Mouse (Mus musculus): Measurements from ENCODE around the gene March10. TPM values are rescaled to one million over a fixed set of nuclear protein-coding genes. Genes with fewer than 3 reads are reported as not detected.

The March10 gene
- polyA plus RNA-seq, 1 experiment from 2014 or later, result 0.31 TPM

- ATAC-seq (replicated peaks; ENCODE audit: insufficient number of reproducible peaks, low FRiP score, low TSS enrichment, low read depth) (no peak), DNase-seq (ENCODE audit: low spot score) (no peak)
- no peak overlapping the region for H3K27ac ChIP-seq (replicated peaks; ENCODE audit: low read depth, low read length)
- H3K27me3 ChIP-seq (ENCODE audit: control insufficient read depth, insufficient read depth, low read length), result no peaks in the 10 kb centered on the region
- WGBS, result 77% methylated on average over 5 of the region's 5 CpGs
- H3K9ac ChIP-seq (replicated peaks; ENCODE audit: low read length), result no peak overlapping the region
- H3K9me3 ChIP-seq (replicated peaks; ENCODE audit: control insufficient read depth, low read length), result no peaks in the 10 kb centered on the region
- H3K4me2 ChIP-seq (ENCODE audit: low read depth, low read length), result no peak overlapping the region
- H3K36me3 ChIP-seq (replicated peaks; ENCODE audit: control insufficient read depth, insufficient read depth, low read depth, low read length), result no peaks in the 10 kb centered on the region
- no peaks in the 10 kb centered on the region for H3K4me1 ChIP-seq (ENCODE audit: control insufficient read depth, insufficient read depth, low read length)
- no peak overlapping the region for H3K4me3 ChIP-seq (ENCODE audit: low read depth, low read length)
Measured at GRCm38 (mm10) chr11:105426441-105426840, 30.1 kb downstream of the March10 start.

GRCm38 (mm10) chr11:105424643-105425042 lies 31.9 kb downstream of the March10 start:
- H3K27me3 ChIP-seq (ENCODE audit: control insufficient read depth, insufficient read depth, low read length), result no peaks in the 10 kb centered on the region
- ATAC-seq (replicated peaks; ENCODE audit: insufficient number of reproducible peaks, low FRiP score, low TSS enrichment, low read depth) (no peak), DNase-seq (ENCODE audit: low spot score) (no peak)
- no peaks in the 10 kb centered on the region for H3K36me3 ChIP-seq (replicated peaks; ENCODE audit: control insufficient read depth, insufficient read depth, low read depth, low read length)
- no peak overlapping the region for H3K4me2 ChIP-seq (ENCODE audit: low read depth, low read length)
- no peaks in the 10 kb centered on the region for H3K9me3 ChIP-seq (replicated peaks; ENCODE audit: control insufficient read depth, low read length)
- no peak overlapping the region for H3K27ac ChIP-seq (replicated peaks; ENCODE audit: low read depth, low read length)
- no peak overlapping the region for H3K4me3 ChIP-seq (ENCODE audit: low read depth, low read length)
- no peak overlapping the region for H3K9ac ChIP-seq (replicated peaks; ENCODE audit: low read length)
- no peaks in the 10 kb centered on the region for H3K4me1 ChIP-seq (ENCODE audit: control insufficient read depth, insufficient read depth, low read length)
- WGBS, result 94% methylated on average over 4 of the region's 4 CpGs

GRCm38 (mm10) chr11:105420671-105421450 lies 35.7 kb downstream of the March10 start:
- Histone ChIP-seq H3K9ac (replicated peaks; ENCODE audit: low read length) (no peak overlapping the region), H3K4me1 (ENCODE audit: control insufficient read depth, insufficient read depth, low read length) (no peaks in the 10 kb centered on the region), H3K9me3 (replicated peaks; ENCODE audit: control insufficient read depth, low read length) (no peaks in the 10 kb centered on the region), H3K36me3 (replicated peaks; ENCODE audit: control insufficient read depth, insufficient read depth, low read depth, low read length) (no peaks in the 10 kb centered on the region), H3K27me3 (ENCODE audit: control insufficient read depth, insufficient read depth, low read length) (no peaks in the 10 kb centered on the region), H3K4me2 (ENCODE audit: low read depth, low read length) (no peak overlapping the region), H3K4me3 (ENCODE audit: low read depth, low read length) (no peak overlapping the region), H3K27ac (replicated peaks; ENCODE audit: low read depth, low read length) (no peak overlapping the region)
- no peak for ATAC-seq (replicated peaks; ENCODE audit: insufficient number of reproducible peaks, low FRiP score, low TSS enrichment, low read depth)
- no peak for DNase-seq (ENCODE audit: low spot score)
- WGBS, result 76% methylated on average over 7 of the region's 7 CpGs

- no peak overlapping the region for H3K27ac ChIP-seq (replicated peaks; ENCODE audit: low read depth, low read length)
- 88% methylated on average over 7 of the region's 7 CpGs for WGBS
- no peak for DNase-seq (ENCODE audit: low spot score)
- H3K4me2 ChIP-seq (ENCODE audit: low read depth, low read length), result no peak overlapping the region
- no peaks in the 10 kb centered on the region for H3K4me1 ChIP-seq (ENCODE audit: control insufficient read depth, insufficient read depth, low read length)
- no peak overlapping the region for H3K4me3 ChIP-seq (ENCODE audit: low read depth, low read length)
- no peaks in the 10 kb centered on the region for H3K9me3 ChIP-seq (replicated peaks; ENCODE audit: control insufficient read depth, low read length)
- ATAC-seq (replicated peaks; ENCODE audit: insufficient number of reproducible peaks, low FRiP score, low TSS enrichment, low read depth), result no peak
- H3K9ac ChIP-seq (replicated peaks; ENCODE audit: low read length), result no peak overlapping the region
- H3K36me3 ChIP-seq (replicated peaks; ENCODE audit: control insufficient read depth, insufficient read depth, low read depth, low read length), result no peaks in the 10 kb centered on the region
- H3K27me3 ChIP-seq (ENCODE audit: control insufficient read depth, insufficient read depth, low read length), result no peaks in the 10 kb centered on the region
Measured at GRCm38 (mm10) chr11:105419946-105420345, 36.6 kb downstream of the March10 start.

- DNase-seq (ENCODE audit: low spot score) (no peak), ATAC-seq (replicated peaks; ENCODE audit: insufficient number of reproducible peaks, low FRiP score, low TSS enrichment, low read depth) (no peak)
- 97% methylated on average over 1 of the region's 1 CpGs for WGBS
- Histone ChIP-seq H3K4me3 (ENCODE audit: low read depth, low read length) (no peak overlapping the region), H3K27ac (replicated peaks; ENCODE audit: low read depth, low read length) (no peak overlapping the region), H3K36me3 (replicated peaks; ENCODE audit: control insufficient read depth, insufficient read depth, low read depth, low read length) (no peaks in the 10 kb centered on the region), H3K9me3 (replicated peaks; ENCODE audit: control insufficient read depth, low read length) (no peaks in the 10 kb centered on the region), H3K27me3 (ENCODE audit: control insufficient read depth, insufficient read depth, low read length) (no peaks in the 10 kb centered on the region), H3K4me1 (ENCODE audit: control insufficient read depth, insufficient read depth, low read length) (no peaks in the 10 kb centered on the region), H3K9ac (replicated peaks; ENCODE audit: low read length) (no peak overlapping the region), H3K4me2 (ENCODE audit: low read depth, low read length) (no peak overlapping the region)
Measured at GRCm38 (mm10) chr11:105414009-105414408, 42.5 kb downstream of the March10 start.

- 87% methylated on average over 11 of the region's 11 CpGs for WGBS
- no peak for DNase-seq (ENCODE audit: low spot score)
- Histone ChIP-seq H3K9me3 (replicated peaks; ENCODE audit: control insufficient read depth, low read length) (no peaks in the 10 kb centered on the region), H3K9ac (replicated peaks; ENCODE audit: low read length) (no peak overlapping the region), H3K27ac (replicated peaks; ENCODE audit: low read depth, low read length) (no peak overlapping the region), H3K4me3 (ENCODE audit: low read depth, low read length) (no peak overlapping the region), H3K4me1 (ENCODE audit: control insufficient read depth, insufficient read depth, low read length) (no peaks in the 10 kb centered on the region), H3K4me2 (ENCODE audit: low read depth, low read length) (no peak overlapping the region), H3K27me3 (ENCODE audit: control insufficient read depth, insufficient read depth, low read length) (no peaks in the 10 kb centered on the region), H3K36me3 (replicated peaks; ENCODE audit: control insufficient read depth, insufficient read depth, low read depth, low read length) (no peaks in the 10 kb centered on the region)
- no peak for ATAC-seq (replicated peaks; ENCODE audit: insufficient number of reproducible peaks, low FRiP score, low TSS enrichment, low read depth)
Measured at GRCm38 (mm10) chr11:105409408-105409807, 47.1 kb downstream of the March10 start.

- Histone ChIP-seq H3K9me3 (replicated peaks; ENCODE audit: control insufficient read depth, low read length) (no peaks in the 10 kb centered on the region), H3K27me3 (ENCODE audit: control insufficient read depth, insufficient read depth, low read length) (no peaks in the 10 kb centered on the region)
Measured at GRCm38 (mm10) chr11:105407846-105408441, 48.6 kb downstream of the March10 start.

GRCm38 (mm10) chr11:105402355-105402754 lies 54.2 kb downstream of the March10 start:
- no peaks in the 10 kb centered on the region for H3K36me3 ChIP-seq (replicated peaks; ENCODE audit: control insufficient read depth, insufficient read depth, low read depth, low read length)
- no peak overlapping the region for H3K27ac ChIP-seq (replicated peaks; ENCODE audit: low read depth, low read length)
- H3K27me3 ChIP-seq (ENCODE audit: control insufficient read depth, insufficient read depth, low read length), result no peaks in the 10 kb centered on the region
- no peak overlapping the region for H3K4me2 ChIP-seq (ENCODE audit: low read depth, low read length)
- WGBS, result 56% methylated on average over 9 of the region's 9 CpGs
- peak; percentile 13 for DNase-seq (ENCODE audit: low spot score)
- H3K4me1 ChIP-seq (ENCODE audit: control insufficient read depth, insufficient read depth, low read length), result no peaks in the 10 kb centered on the region
- H3K9ac ChIP-seq (replicated peaks; ENCODE audit: low read length), result no peak overlapping the region
- H3K4me3 ChIP-seq (ENCODE audit: low read depth, low read length), result no peak overlapping the region
- no peak for ATAC-seq (replicated peaks; ENCODE audit: insufficient number of reproducible peaks, low FRiP score, low TSS enrichment, low read depth)
- H3K9me3 ChIP-seq (replicated peaks; ENCODE audit: control insufficient read depth, low read length), result no peaks in the 10 kb centered on the region

More at GRCm38 (mm10) chr11:105407846-105408441, 48.6 kb downstream of the March10 start:
- no peak for DNase-seq (ENCODE audit: low spot score)
- no peaks in the 10 kb centered on the region for H3K36me3 ChIP-seq (replicated peaks; ENCODE audit: control insufficient read depth, insufficient read depth, low read depth, low read length)
- H3K4me3 ChIP-seq (ENCODE audit: low read depth, low read length), result no peak overlapping the region
- no peak overlapping the region for H3K27ac ChIP-seq (replicated peaks; ENCODE audit: low read depth, low read length)
- no peaks in the 10 kb centered on the region for H3K4me1 ChIP-seq (ENCODE audit: control insufficient read depth, insufficient read depth, low read length)
- H3K4me2 ChIP-seq (ENCODE audit: low read depth, low read length), result no peak overlapping the region
- WGBS, result 77% methylated on average over 6 of the region's 6 CpGs
- no peak overlapping the region for H3K9ac ChIP-seq (replicated peaks; ENCODE audit: low read length)
- ATAC-seq (replicated peaks; ENCODE audit: insufficient number of reproducible peaks, low FRiP score, low TSS enrichment, low read depth), result no peak
